ENCODE assay signal across 28 mouse cellular contexts in the genomic region with DNA sequence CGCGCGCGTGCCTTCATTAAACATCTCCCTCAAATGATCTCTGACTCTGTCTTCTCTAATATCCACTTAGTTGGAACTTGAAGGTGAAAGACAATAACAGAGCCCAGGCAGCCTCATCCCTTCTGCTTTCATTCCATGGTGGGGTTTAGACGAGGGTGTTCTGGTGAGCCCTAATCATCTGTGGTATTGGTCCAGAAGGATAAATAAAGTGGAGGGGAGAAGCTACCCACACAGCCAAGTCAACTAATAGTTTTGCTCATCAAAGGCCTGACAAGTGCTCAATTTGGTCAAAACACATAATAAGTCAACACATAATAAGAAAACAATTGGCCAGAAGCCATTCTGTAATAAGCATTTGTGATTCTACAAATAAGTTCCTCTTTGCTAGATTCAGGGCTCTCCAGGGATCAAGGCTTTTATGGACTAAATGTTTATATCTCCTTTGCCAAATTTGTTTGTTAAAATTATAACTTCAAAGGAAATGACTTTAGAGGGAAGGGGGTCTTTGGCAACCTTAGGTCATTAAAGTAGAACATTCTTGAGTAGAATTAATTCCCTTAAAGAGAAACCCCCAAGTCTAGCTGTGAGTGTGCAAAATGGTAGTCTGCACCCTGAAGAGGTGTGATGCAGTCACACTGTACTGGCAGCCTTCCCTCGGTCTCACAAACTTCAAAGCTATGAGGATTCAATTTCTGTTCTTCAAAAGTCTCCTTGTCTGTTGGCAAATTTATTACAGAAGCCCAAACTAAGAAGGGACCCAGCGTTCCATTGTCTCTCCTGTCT.
"Had no signal": no experiment of that assay in that cellular context is flagged by ENCODE, and none has a peak within 500 bp of the region (broad histone marks: within the 10 kb centered on the region; RNA-seq: fewer than 3 reads in every experiment).

No protein-coding gene starts in this region.

- ATAC-seq: forebrain, embryonic 13.5 days; forebrain, embryonic 14.5 days; forebrain, embryonic 15.5 days; forebrain, embryonic 16.5 days; forebrain, postnatal 0 days had no signal

- H3K27ac ChIP-seq: embryonic facial prominence, embryonic 10.5 days; embryonic facial prominence, embryonic 12.5 days; embryonic facial prominence, embryonic 13.5 days; embryonic facial prominence, embryonic 15.5 days; forebrain, embryonic 10.5 days; forebrain, embryonic 12.5 days; forebrain, embryonic 13.5 days; forebrain, embryonic 15.5 days; gastrocnemius, adult 2 months had no signal

- H3K4me2 ChIP-seq: embryonic facial prominence, embryonic 12.5 days; embryonic facial prominence, embryonic 13.5 days; embryonic facial prominence, embryonic 15.5 days; forebrain, embryonic 12.5 days; forebrain, embryonic 13.5 days; forebrain, embryonic 15.5 days had no signal

- H3K4me1 ChIP-seq: embryonic facial prominence, embryonic 10.5 days; embryonic facial prominence, embryonic 12.5 days; embryonic facial prominence, embryonic 13.5 days; embryonic facial prominence, embryonic 15.5 days; forebrain, embryonic 10.5 days; forebrain, embryonic 12.5 days; forebrain, embryonic 13.5 days; forebrain, embryonic 15.5 days had no signal

- H3K36me3 ChIP-seq: embryonic facial prominence, embryonic 10.5 days; embryonic facial prominence, embryonic 12.5 days; embryonic facial prominence, embryonic 13.5 days; embryonic facial prominence, embryonic 15.5 days; forebrain, embryonic 10.5 days; forebrain, embryonic 12.5 days; forebrain, embryonic 15.5 days had no signal

- H3K4me3 ChIP-seq: embryonic facial prominence, embryonic 10.5 days; embryonic facial prominence, embryonic 12.5 days; embryonic facial prominence, embryonic 13.5 days; embryonic facial prominence, embryonic 15.5 days; erythroblast, embryonic 14.5 days; forebrain, embryonic 10.5 days; forebrain, embryonic 12.5 days; forebrain, embryonic 13.5 days; forebrain, embryonic 15.5 days; gastrocnemius, adult 2 months had no signal

- H3K9me3 ChIP-seq: embryonic facial prominence, embryonic 10.5 days; embryonic facial prominence, embryonic 12.5 days; embryonic facial prominence, embryonic 13.5 days; embryonic facial prominence, embryonic 15.5 days; forebrain, embryonic 10.5 days; forebrain, embryonic 12.5 days; forebrain, embryonic 13.5 days; forebrain, embryonic 15.5 days had no signal

- H3K27me3 ChIP-seq: embryonic facial prominence, embryonic 12.5 days; embryonic facial prominence, embryonic 13.5 days; embryonic facial prominence, embryonic 15.5 days; forebrain, embryonic 12.5 days; forebrain, embryonic 13.5 days; forebrain, embryonic 15.5 days had no signal

- DNase-seq: cerebellum, adult 2 months; cerebellum, adult 8-10 months; cerebellum, adult 9-10 months; cerebellum, adult 9-11 months; cerebellum, postnatal 10 days; cerebellum, postnatal 14 days; cerebellum, postnatal 25 days; cerebellum, postnatal 36 days; embryo, embryonic 11 days; forebrain, postnatal 0 days; gastrocnemius, adult 2 months; gastrocnemius, postnatal 10 days; gastrocnemius, postnatal 14 days; gastrocnemius, postnatal 25 days; gastrocnemius, postnatal 36 days; heart, adult 11 months; heart, adult 18-20 months had no signal

- H3K9ac ChIP-seq: embryonic facial prominence, embryonic 12.5 days; embryonic facial prominence, embryonic 13.5 days; embryonic facial prominence, embryonic 15.5 days; forebrain, embryonic 12.5 days; forebrain, embryonic 13.5 days; forebrain, embryonic 15.5 days; forebrain, postnatal 0 days had no signal
